Mouse (Mus musculus): ENCODE measurements at regions not wholly inside any gene's neighbourhood (a gene's known extent, or its start where the extent isn't known, plus 50 kb on each side); places are given as distances from the start of the nearest gene placed in this dataset.

DNA sequence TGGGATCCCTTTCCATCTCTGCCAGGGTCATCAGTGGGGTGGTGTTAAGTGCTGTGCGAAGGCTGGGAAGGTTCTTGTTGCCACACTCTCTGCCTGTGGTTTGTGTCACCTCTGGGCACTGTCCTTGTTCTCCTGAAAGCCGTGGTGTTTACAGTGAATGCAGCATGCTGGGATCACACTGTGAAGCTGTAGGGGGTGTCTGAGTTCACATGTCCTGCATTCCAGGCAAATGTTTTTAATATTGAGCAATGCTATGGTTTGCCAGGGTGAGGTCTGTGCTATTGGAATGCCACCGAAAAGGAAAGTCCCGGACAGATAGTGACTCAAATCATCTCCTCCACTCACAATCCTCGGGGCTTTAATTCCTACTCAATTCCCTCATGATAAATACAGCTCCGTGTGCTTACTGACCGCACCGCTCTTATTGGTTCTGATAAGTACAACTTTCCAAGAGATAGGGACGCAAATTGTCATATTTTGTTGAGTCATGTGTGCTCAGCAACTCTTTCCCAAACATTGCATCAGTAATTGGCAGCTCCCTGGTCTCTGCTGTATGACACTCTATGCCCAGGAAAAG is 1405.6 kb upstream of the A1bg start (continued):
- TF ChIP-seq NRF1 (IDR thresholded peaks at IDR 0.05; ENCODE audit: insufficient read depth, low read depth, low read length, poor library complexity, severe bottlenecking) (no peak), EP300 (IDR thresholded peaks at IDR 0.05; ENCODE audit: low read depth in 1 of 2, low read length in 2 of 2) (peak; percentile 91 to 95), USF1 (IDR thresholded peaks at IDR 0.05; ENCODE audit: low read depth, low read length) (peak; percentile 51; the same call in 1 of the 2 replicates), E2F4 (IDR thresholded peaks at IDR 0.05; ENCODE audit: borderline replicate concordance, low read depth, low read length) (peak; percentile 26; the same call in 1 of the 2 replicates), ETS1 (IDR thresholded peaks at IDR 0.05; ENCODE audit: low read depth, low read length) (peak; percentile 96), NELFE (IDR thresholded peaks at IDR 0.05; ENCODE audit: low read depth, low read length) (no peak), TAL1 (IDR thresholded peaks at IDR 0.05; ENCODE audit: low read length) (no peak), UBTF (IDR thresholded peaks at IDR 0.05; ENCODE audit: borderline replicate concordance, insufficient read depth, low read depth, low read length) (no peak), ZNF384 (IDR thresholded peaks at IDR 0.05; ENCODE audit: low read depth, low read length) (no peak), MAZ (IDR thresholded peaks at IDR 0.05; ENCODE audit: low read depth, low read length) (no peak), GABPA (IDR thresholded peaks at IDR 0.05; ENCODE audit: low read depth, low read length) (peak; percentile 98), BHLHE40 (IDR thresholded peaks at IDR 0.05; ENCODE audit: borderline replicate concordance, low read depth, low read length) (peak; percentile 64)

DNA sequence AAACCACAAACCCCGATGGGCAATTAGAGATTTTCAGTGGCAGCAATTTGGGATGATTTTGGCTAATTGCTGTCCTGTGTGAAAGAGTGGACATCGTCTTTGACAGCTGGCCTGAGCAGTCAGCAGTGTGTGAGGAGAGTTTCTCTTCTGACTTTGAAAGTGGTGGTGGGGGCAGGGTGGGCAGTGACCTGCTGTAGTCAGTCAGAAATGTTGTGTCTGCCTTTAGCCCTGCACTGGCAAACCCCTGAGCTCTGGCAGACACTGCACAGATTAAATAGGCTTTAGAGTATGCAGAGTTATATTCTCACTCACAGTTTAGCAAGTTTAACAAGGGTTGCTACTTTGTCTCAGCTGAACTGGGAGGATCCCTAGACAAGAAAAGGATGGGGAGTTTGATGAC is 1404.7 kb upstream of the A1bg start:
- no peak overlapping the region for H3K9ac ChIP-seq (ENCODE audit: control insufficient read depth, low read depth, low read length, poor library complexity, severe bottlenecking)
- no peak for TF ChIP-seq SMC3 (IDR thresholded peaks at IDR 0.05; ENCODE audit: low read depth, low read length)
- TF ChIP-seq ELF1 (IDR thresholded peaks at IDR 0.05; ENCODE audit: low read depth, low read length) = no peak
- TF ChIP-seq MXI1 (IDR thresholded peaks at IDR 0.05; ENCODE audit: low read depth, low read length) = no peak
- TF ChIP-seq ETS1 (IDR thresholded peaks at IDR 0.05; ENCODE audit: low read depth, low read length) = no peak
- TF ChIP-seq RAD21 (IDR thresholded peaks at IDR 0.05; ENCODE audit: low read depth, low read length) = no peak
- TF ChIP-seq MAFK (IDR thresholded peaks at IDR 0.05; ENCODE audit: borderline replicate concordance, low read depth, low read length) = no peak
- no peak for TF ChIP-seq TCF12 (IDR thresholded peaks at IDR 0.05; ENCODE audit: low read depth, low read length)
- no peak for TF ChIP-seq ZC3H11A (IDR thresholded peaks at IDR 0.05; ENCODE audit: low read depth, low read length)
- TF ChIP-seq CTCF (IDR thresholded peaks at IDR 0.05 in 2 of 3, conservative IDR thresholded peaks at IDR 0.05 in 1 of 3; ENCODE audit: control insufficient read depth in 1 of 3, insufficient read depth in 1 of 3, low read depth in 2 of 3, low read length in 3 of 3, poor library complexity in 1 of 3, severe bottlenecking in 1 of 3) = no peak
- TF ChIP-seq MYB (IDR thresholded peaks at IDR 0.05; ENCODE audit: low read depth, low read length) = no peak
- TF ChIP-seq EP300 (IDR thresholded peaks at IDR 0.05; ENCODE audit: low read depth in 1 of 2, low read length in 2 of 2) = no peak
- TF ChIP-seq NELFE (IDR thresholded peaks at IDR 0.05; ENCODE audit: low read depth, low read length) = no peak
- TF ChIP-seq ZNF384 (IDR thresholded peaks at IDR 0.05; ENCODE audit: low read depth, low read length) = no peak
- TF ChIP-seq ZKSCAN1 (IDR thresholded peaks at IDR 0.05; ENCODE audit: low read depth, low read length) = no peak
- TF ChIP-seq USF1 (IDR thresholded peaks at IDR 0.05; ENCODE audit: low read depth, low read length) = no peak
- TF ChIP-seq KAT2A (conservative IDR thresholded peaks at IDR 0.05; ENCODE audit: low read depth, low read length) = no peak
- no peak for TF ChIP-seq MAX (IDR thresholded peaks at IDR 0.05; ENCODE audit: low read length)
- H3K4me1 ChIP-seq (ENCODE audit: control insufficient read depth in 1 of 2, insufficient read depth in 2 of 2, low read length in 2 of 2) = peaks cover 19 to 42% of the 10 kb centered on the region in 2 experiments; a peak in 3 of 4 replicates
- no peaks in the 10 kb centered on the region for H3K9me3 ChIP-seq (replicated peaks; ENCODE audit: insufficient read depth, low read length)
- no peak overlapping the region for H3K4me3 ChIP-seq (ENCODE audit: control insufficient read depth in 1 of 2, insufficient read depth in 1 of 2, low read depth in 2 of 2, low read length in 2 of 2)
- H3K27ac ChIP-seq (ENCODE audit: control insufficient read depth, low read depth, low read length) = peak overlapping the region; percentile 31
- peaks cover 0 to 47% of the 10 kb centered on the region in 2 experiments; a peak in 2 of 4 replicates for H3K36me3 ChIP-seq (ENCODE audit: control insufficient read depth in 1 of 2, insufficient read depth in 2 of 2, low read length in 2 of 2)
- DNase-seq (ENCODE audit: low read depth, low spot score) = no peak
- no peaks in the 10 kb centered on the region; a peak in 1 of 4 replicates for H3K27me3 ChIP-seq (ENCODE audit: control insufficient read depth in 1 of 2, insufficient read depth in 2 of 2, low read length in 2 of 2)
- no peaks in the 10 kb centered on the region; the same call in 1 of the 2 replicates for H3K79me2 ChIP-seq (ENCODE audit: control insufficient read depth, insufficient read depth, low read length, poor library complexity)
